Mouse (Mus musculus): Measurements from ENCODE around the gene Rbm33. TPM values are rescaled to one million over a fixed set of nuclear protein-coding genes. Genes with fewer than 3 reads are reported as not detected.

Gene Rbm33
- polyA plus RNA-seq, 1 experiment, result 18.4 TPM

- no peaks in the 10 kb centered on the region for H3K36me3 ChIP-seq (ENCODE audit: control insufficient read depth, insufficient read depth, low read length)
- no peak overlapping the region for H3K27ac ChIP-seq (ENCODE audit: insufficient read depth, low read depth, low read length)
- TF ChIP-seq POLR2A (IDR thresholded peaks at IDR 0.05; ENCODE audit: low read depth, low read length) (no peak), CTCF (conservative IDR thresholded peaks at IDR 0.05; ENCODE audit: insufficient read depth, insufficient read length, low read depth, low read length) (no peak)
- H3K27me3 ChIP-seq (replicated peaks; ENCODE audit: control insufficient read depth, insufficient read depth, low read length), result no peaks in the 10 kb centered on the region
- 55% methylated on average over 5 of the region's 5 CpGs for WGBS
- peak; percentile 9 for DNase-seq
- H3K4me3 ChIP-seq (ENCODE audit: insufficient read depth, low read depth, low read length), result no peak overlapping the region
- H3K4me1 ChIP-seq (ENCODE audit: control insufficient read depth, insufficient read depth, low read length), result 0 out of 2 replicates have a peak, but pooled peaks cover 4% of the 10 kb centered on the region
These were observed 25.6 kb upstream of the Rbm33 start for GRCm38 (mm10) chr5:28291118-28291850.

GRCm38 (mm10) chr5:28292281-28292680, 24.6 kb upstream of the Rbm33 start:
- Histone ChIP-seq H3K27me3 (replicated peaks; ENCODE audit: control insufficient read depth, insufficient read depth, low read length) (no peaks in the 10 kb centered on the region), H3K36me3 (ENCODE audit: control insufficient read depth, insufficient read depth, low read length) (no peaks in the 10 kb centered on the region), H3K4me1 (ENCODE audit: control insufficient read depth, insufficient read depth, low read length) (0 out of 2 replicates have a peak, but pooled peaks cover 4% of the 10 kb centered on the region), H3K4me3 (ENCODE audit: insufficient read depth, low read depth, low read length) (no peak overlapping the region), H3K27ac (ENCODE audit: insufficient read depth, low read depth, low read length) (no peak overlapping the region)
- no peak for DNase-seq
- WGBS, result 26% methylated on average over 3 of the region's 3 CpGs
- TF ChIP-seq POLR2A (IDR thresholded peaks at IDR 0.05; ENCODE audit: low read depth, low read length), result no peak
- no peak for TF ChIP-seq CTCF (conservative IDR thresholded peaks at IDR 0.05; ENCODE audit: insufficient read depth, insufficient read length, low read depth, low read length)

GRCm38 (mm10) chr5:28293990-28294389, 22.9 kb upstream of the Rbm33 start:
- DNase-seq, result peak; percentile 82
- 6% methylated on average over 6 of the region's 6 CpGs for WGBS
- no peaks in the 10 kb centered on the region for H3K36me3 ChIP-seq (ENCODE audit: control insufficient read depth, insufficient read depth, low read length)
- no peaks in the 10 kb centered on the region for H3K27me3 ChIP-seq (replicated peaks; ENCODE audit: control insufficient read depth, insufficient read depth, low read length)
- no peak overlapping the region for H3K4me3 ChIP-seq (ENCODE audit: insufficient read depth, low read depth, low read length)
- H3K4me1 ChIP-seq (ENCODE audit: control insufficient read depth, insufficient read depth, low read length), result 0 out of 2 replicates have a peak, but pooled peaks cover 4% of the 10 kb centered on the region
- no peak overlapping the region for H3K27ac ChIP-seq (ENCODE audit: insufficient read depth, low read depth, low read length)
- peak; percentile 97 for TF ChIP-seq CTCF (conservative IDR thresholded peaks at IDR 0.05; ENCODE audit: insufficient read depth, insufficient read length, low read depth, low read length)
- no peak for TF ChIP-seq POLR2A (IDR thresholded peaks at IDR 0.05; ENCODE audit: low read depth, low read length)

- Histone ChIP-seq H3K27ac (ENCODE audit: insufficient read depth, low read depth, low read length) (no peak overlapping the region), H3K4me3 (ENCODE audit: insufficient read depth, low read depth, low read length) (no peak overlapping the region), H3K4me1 (ENCODE audit: control insufficient read depth, insufficient read depth, low read length) (no peaks in the 10 kb centered on the region), H3K27me3 (replicated peaks; ENCODE audit: control insufficient read depth, insufficient read depth, low read length) (no peaks in the 10 kb centered on the region), H3K36me3 (ENCODE audit: control insufficient read depth, insufficient read depth, low read length) (no peaks in the 10 kb centered on the region)
- DNase-seq, result no peak
- no peak for TF ChIP-seq POLR2A (IDR thresholded peaks at IDR 0.05; ENCODE audit: low read depth, low read length)
- no peak for TF ChIP-seq CTCF (conservative IDR thresholded peaks at IDR 0.05; ENCODE audit: insufficient read depth, insufficient read length, low read depth, low read length)
- 75% methylated on average over 5 of the region's 5 CpGs for WGBS
These were observed 18.8 kb upstream of the Rbm33 start for GRCm38 (mm10) chr5:28298161-28298560.

- TF ChIP-seq POLR2A (IDR thresholded peaks at IDR 0.05; ENCODE audit: low read depth, low read length) (no peak), CTCF (conservative IDR thresholded peaks at IDR 0.05; ENCODE audit: insufficient read depth, insufficient read length, low read depth, low read length) (no peak)
- Histone ChIP-seq H3K4me3 (ENCODE audit: insufficient read depth, low read depth, low read length) (no peak overlapping the region), H3K27me3 (replicated peaks; ENCODE audit: control insufficient read depth, insufficient read depth, low read length) (no peaks in the 10 kb centered on the region), H3K36me3 (ENCODE audit: control insufficient read depth, insufficient read depth, low read length) (no peaks in the 10 kb centered on the region), H3K4me1 (ENCODE audit: control insufficient read depth, insufficient read depth, low read length) (no peaks in the 10 kb centered on the region), H3K27ac (ENCODE audit: insufficient read depth, low read depth, low read length) (no peak overlapping the region)
- 48% methylated on average over 3 of the region's 3 CpGs for whole genome bisulfite sequencing
- no peak for DNase-seq
These were observed 18.2 kb upstream of the Rbm33 start for GRCm38 (mm10) chr5:28298693-28299092.

GRCm38 (mm10) chr5:28299346-28299745, 17.6 kb upstream of the Rbm33 start:
- no peak for TF ChIP-seq CTCF (conservative IDR thresholded peaks at IDR 0.05; ENCODE audit: insufficient read depth, insufficient read length, low read depth, low read length)
- no peak for TF ChIP-seq POLR2A (IDR thresholded peaks at IDR 0.05; ENCODE audit: low read depth, low read length)
- WGBS, result 72% methylated on average over 6 of the region's 6 CpGs

GRCm38 (mm10) chr5:28302671-28303070, 14.2 kb upstream of the Rbm33 start:
- H3K27me3 ChIP-seq (replicated peaks; ENCODE audit: control insufficient read depth, insufficient read depth, low read length), result no peaks in the 10 kb centered on the region
- no peaks in the 10 kb centered on the region for H3K4me1 ChIP-seq (ENCODE audit: control insufficient read depth, insufficient read depth, low read length)
- 83% methylated on average over 1 of the region's 1 CpGs for WGBS
- TF ChIP-seq CTCF (conservative IDR thresholded peaks at IDR 0.05; ENCODE audit: insufficient read depth, insufficient read length, low read depth, low read length) (no peak), POLR2A (IDR thresholded peaks at IDR 0.05; ENCODE audit: low read depth, low read length) (no peak)
- H3K4me3 ChIP-seq (ENCODE audit: insufficient read depth, low read depth, low read length), result no peak overlapping the region
- H3K36me3 ChIP-seq (ENCODE audit: control insufficient read depth, insufficient read depth, low read length), result no peaks in the 10 kb centered on the region
- H3K27ac ChIP-seq (ENCODE audit: insufficient read depth, low read depth, low read length), result no peak overlapping the region
- DNase-seq, result no peak

More at GRCm38 (mm10) chr5:28299346-28299745, 17.6 kb upstream of the Rbm33 start:
- no peak for DNase-seq
- no peaks in the 10 kb centered on the region for H3K27me3 ChIP-seq (replicated peaks; ENCODE audit: control insufficient read depth, insufficient read depth, low read length)
- no peaks in the 10 kb centered on the region for H3K36me3 ChIP-seq (ENCODE audit: control insufficient read depth, insufficient read depth, low read length)
- no peaks in the 10 kb centered on the region for H3K4me1 ChIP-seq (ENCODE audit: control insufficient read depth, insufficient read depth, low read length)
- H3K27ac ChIP-seq (ENCODE audit: insufficient read depth, low read depth, low read length), result no peak overlapping the region
- H3K4me3 ChIP-seq (ENCODE audit: insufficient read depth, low read depth, low read length), result no peak overlapping the region
